Mouse (Mus musculus): Measurements from ENCODE around the gene Chrna4.

GRCm38 (mm10) chr2:181038644-181039355 is 4.5 kb downstream of the Chrna4 start:
- TF ChIP-seq FLI1 (IDR thresholded peaks at IDR 0.05; ENCODE audit: low read length) (no peak), GATA1 (IDR thresholded peaks at IDR 0.05; ENCODE audit: borderline replicate concordance, low read length) (no peak)
